Mouse (Mus musculus) MEL (cell line): ENCODE data around the gene Tsen54. TPM values are rescaled to one million over a fixed set of nuclear protein-coding genes. Genes with fewer than 3 reads are reported as not detected.

ENCODE experiments used
- DNase-seq: peaks from one replicate; pipeline ENCODE4 v3.0.0; 2011; ENCODE audit warnings: low read depth, low spot score
- H3K27ac ChIP-seq: 2 replicates; pipeline ENCODE4 v1.5.1; 2012; ENCODE audit warnings: low read depth, mild to moderate bottlenecking, control low read depth, low read length, moderate library complexity; ENCODE audit not compliant: control insufficient read depth
- H3K27me3 ChIP-seq, 2 experiments: fragments of 150-350 bp in 1 of 2; sonication (generic) in 1 of 2; 2 replicates each; pipeline ENCODE4 v1.6.1; 2012; ENCODE audit warnings: low read length in 2 of 2, mild to moderate bottlenecking in 2 of 2, improper control_type of control experiment in 1 of 2, moderate library complexity in 1 of 2; ENCODE audit not compliant: insufficient read depth in 2 of 2, control insufficient read depth in 1 of 2
- H3K36me3 ChIP-seq, 2 experiments: 2 replicates each; pipeline ENCODE4 v1.6.1; 2012 to 2014; ENCODE audit warnings: low read length in 2 of 2, improper control_type of control experiment in 1 of 2, inconsistent platforms in 1 of 2, mild to moderate bottlenecking in 1 of 2; ENCODE audit not compliant: insufficient read depth in 2 of 2, control insufficient read depth in 1 of 2
- H3K4me1 ChIP-seq, 2 experiments: fragments of 150-350 bp in 1 of 2; sonication (generic) in 1 of 2; 2 replicates each; pipeline ENCODE4 v1.6.1; 2012; ENCODE audit warnings: low read length in 2 of 2, improper control_type of control experiment in 1 of 2, mild to moderate bottlenecking in 1 of 2; ENCODE audit not compliant: insufficient read depth in 2 of 2, control insufficient read depth in 1 of 2
- H3K4me3 ChIP-seq, 2 experiments: fragments of 150-350 bp in 1 of 2; sonication (generic) in 1 of 2; 2 replicates each; pipeline ENCODE4 v1.5.1; 2012; ENCODE audit warnings: low read depth in 2 of 2, low read length in 2 of 2, mild to moderate bottlenecking in 2 of 2, moderate library complexity in 2 of 2, control low read depth in 1 of 2, improper control_type of control experiment in 1 of 2; ENCODE audit not compliant: control insufficient read depth in 1 of 2, insufficient read depth in 1 of 2
- H3K79me2 ChIP-seq: 2 replicates; pipeline ENCODE4 v1.6.1; 2012; ENCODE audit warnings: mild to moderate bottlenecking, low read length, moderate library complexity; ENCODE audit not compliant: control insufficient read depth, poor library complexity, insufficient read depth
- H3K9ac ChIP-seq: 2 replicates; pipeline ENCODE4 v1.6.1; 2012; ENCODE audit warnings: low read depth, mild to moderate bottlenecking, control low read depth, low read length, moderate library complexity; ENCODE audit not compliant: control insufficient read depth, poor library complexity, severe bottlenecking
- H3K9me3 ChIP-seq: fragments of 150-350 bp; sonication (generic); replicated peaks from 2 replicates; pipeline ENCODE4 v1.6.1; 2012; ENCODE audit warnings: mild to moderate bottlenecking, low read length, improper control_type of control experiment, moderate library complexity; ENCODE audit not compliant: insufficient read depth
- BHLHE40 ChIP-seq: IDR thresholded peaks from 2 replicates; pipeline ENCODE4 v1.6.1; 2012; ENCODE audit warnings: low read depth, mild to moderate bottlenecking, inconsistent platforms, low read length, improper control_type of control experiment, borderline replicate concordance
- CHD1 ChIP-seq: IDR thresholded peaks from 2 replicates; pipeline ENCODE4 v1.6.1; 2012; ENCODE audit warnings: low read depth, mild to moderate bottlenecking, inconsistent platforms, low read length, improper control_type of control experiment
- CHD2 ChIP-seq: IDR thresholded peaks from 2 replicates; pipeline ENCODE4 v1.6.1; 2011; ENCODE audit warnings: low read length, improper control_type of control experiment
- E2F4 ChIP-seq: IDR thresholded peaks from 2 replicates; pipeline ENCODE4 v1.6.1; 2011; ENCODE audit warnings: low read depth, low read length, improper control_type of control experiment, borderline replicate concordance
- ELF1 ChIP-seq: IDR thresholded peaks from 2 replicates; pipeline ENCODE4 v1.6.1; 2014; ENCODE audit warnings: low read depth, mild to moderate bottlenecking, inconsistent platforms, low read length, improper control_type of control experiment, moderate library complexity
- EP300 ChIP-seq, 2 experiments: IDR thresholded peaks; 2 replicates each; pipeline ENCODE4 v1.6.1; 2011; ENCODE audit warnings: improper control_type of control experiment in 2 of 2, low read length in 2 of 2, low read depth in 1 of 2, mild to moderate bottlenecking in 1 of 2
- ETS1 ChIP-seq: IDR thresholded peaks from 2 replicates; pipeline ENCODE4 v1.6.1; 2012; ENCODE audit warnings: low read depth, mild to moderate bottlenecking, inconsistent platforms, low read length, improper control_type of control experiment, moderate library complexity
- GATA1 ChIP-seq: IDR thresholded peaks from 2 replicates; pipeline ENCODE4 v1.6.1; 2011; ENCODE audit warnings: low read depth, low read length, improper control_type of control experiment
- HCFC1 ChIP-seq: IDR thresholded peaks from 2 replicates; pipeline ENCODE4 v1.6.1; 2012; ENCODE audit warnings: low read depth, mild to moderate bottlenecking, inconsistent platforms, low read length, improper control_type of control experiment, moderate library complexity
- JUND ChIP-seq: IDR thresholded peaks from 2 replicates; pipeline ENCODE4 v1.6.1; 2011; ENCODE audit warnings: low read depth, mild to moderate bottlenecking, improper control_type of control experiment, low read length
- KAT2A ChIP-seq: conservative IDR thresholded peaks from 2 replicates; pipeline ENCODE4 v1.6.1; 2012; ENCODE audit warnings: low read depth, low read length, improper control_type of control experiment, inconsistent platforms
- MAFK ChIP-seq: IDR thresholded peaks from 2 replicates; pipeline ENCODE4 v1.6.1; 2011; ENCODE audit warnings: low read depth, mild to moderate bottlenecking, low read length, improper control_type of control experiment, borderline replicate concordance
- MAZ ChIP-seq: IDR thresholded peaks from 2 replicates; pipeline ENCODE4 v1.6.1; 2012; ENCODE audit warnings: low read depth, mild to moderate bottlenecking, inconsistent platforms, low read length, improper control_type of control experiment
- MEF2A ChIP-seq: IDR thresholded peaks from 2 replicates; pipeline ENCODE4 v1.6.1; 2014; ENCODE audit warnings: low read depth, mild to moderate bottlenecking, inconsistent platforms, low read length, improper control_type of control experiment; ENCODE audit not compliant: poor library complexity, insufficient replicate concordance, severe bottlenecking; ENCODE audit errors: extremely low read depth
- MXI1 ChIP-seq: IDR thresholded peaks from 2 replicates; pipeline ENCODE4 v1.6.1; 2011; ENCODE audit warnings: mild to moderate bottlenecking, low read depth, low read length, improper control_type of control experiment
- MYB ChIP-seq: IDR thresholded peaks from 2 replicates; pipeline ENCODE4 v1.6.1; 2011; ENCODE audit warnings: mild to moderate bottlenecking, low read depth, low read length, improper control_type of control experiment
- MYC ChIP-seq: IDR thresholded peaks from 2 replicates; pipeline ENCODE4 v1.6.1; 2011; ENCODE audit warnings: low read depth, mild to moderate bottlenecking, low read length, improper control_type of control experiment, moderate library complexity
- NELFE ChIP-seq: IDR thresholded peaks from 2 replicates; pipeline ENCODE4 v1.6.1; 2011; ENCODE audit warnings: low read depth, low read length, improper control_type of control experiment
- NRF1 ChIP-seq: IDR thresholded peaks from 2 replicates; pipeline ENCODE4 v1.6.1; 2014; ENCODE audit warnings: low read depth, mild to moderate bottlenecking, inconsistent platforms, low read length, improper control_type of control experiment, moderate library complexity; ENCODE audit not compliant: poor library complexity, insufficient read depth, severe bottlenecking
- POLR2A ChIP-seq, 2 experiments: IDR thresholded peaks; 2 replicates each; pipeline ENCODE4 v1.6.1; 2011 to 2012; ENCODE audit warnings: low read length in 2 of 2, mild to moderate bottlenecking in 2 of 2, control low read depth in 1 of 2, improper control_type of control experiment in 1 of 2, low read depth in 1 of 2, moderate library complexity in 1 of 2; ENCODE audit not compliant: control insufficient read depth in 1 of 2, insufficient read depth in 1 of 2, poor library complexity in 1 of 2
- POLR2AphosphoS5 ChIP-seq: IDR thresholded peaks from 2 replicates; pipeline ENCODE4 v1.6.1; 2012; ENCODE audit warnings: low read depth, borderline replicate concordance, mild to moderate bottlenecking, inconsistent platforms, low read length, moderate library complexity, mixed read lengths
- RAD21 ChIP-seq: IDR thresholded peaks from 2 replicates; pipeline ENCODE4 v1.6.1; 2011; ENCODE audit warnings: mild to moderate bottlenecking, low read depth, low read length, improper control_type of control experiment
- RCOR1 ChIP-seq: IDR thresholded peaks from 2 replicates; pipeline ENCODE4 v1.6.1; 2012; ENCODE audit warnings: low read depth, mild to moderate bottlenecking, inconsistent platforms, low read length, improper control_type of control experiment
- SIN3A ChIP-seq: IDR thresholded peaks from 2 replicates; pipeline ENCODE4 v1.6.1; 2012; ENCODE audit warnings: low read length, improper control_type of control experiment, inconsistent platforms
- TAL1 ChIP-seq: IDR thresholded peaks from 2 replicates; pipeline ENCODE4 v1.6.1; 2012; ENCODE audit warnings: mild to moderate bottlenecking, inconsistent platforms, low read length, moderate library complexity, mixed read lengths
- TBP ChIP-seq: IDR thresholded peaks from 2 replicates; pipeline ENCODE4 v1.8.0; 2011; ENCODE audit warnings: low read depth, low read length, improper control_type of control experiment
- TCF12 ChIP-seq: IDR thresholded peaks from 2 replicates; pipeline ENCODE4 v1.6.1; 2014; ENCODE audit warnings: low read depth, mild to moderate bottlenecking, inconsistent platforms, low read length, improper control_type of control experiment, moderate library complexity
- UBTF ChIP-seq: IDR thresholded peaks from 2 replicates; pipeline ENCODE4 v1.6.1; 2012; ENCODE audit warnings: low read depth, mild to moderate bottlenecking, inconsistent platforms, low read length, improper control_type of control experiment, moderate library complexity, borderline replicate concordance; ENCODE audit not compliant: insufficient read depth
- USF1 ChIP-seq: IDR thresholded peaks from 2 replicates; pipeline ENCODE4 v1.6.1; 2014; ENCODE audit warnings: low read depth, mild to moderate bottlenecking, inconsistent platforms, low read length, improper control_type of control experiment, moderate library complexity
- USF2 ChIP-seq, 2 experiments: IDR thresholded peaks; 2 replicates each; pipeline ENCODE4 v1.6.1; 2011 to 2012; ENCODE audit warnings: improper control_type of control experiment in 2 of 2, low read length in 2 of 2, borderline replicate concordance in 1 of 2, inconsistent platforms in 1 of 2, low read depth in 1 of 2, mild to moderate bottlenecking in 1 of 2; ENCODE audit not compliant: insufficient read depth in 1 of 2
- ZC3H11A ChIP-seq: IDR thresholded peaks from 2 replicates; pipeline ENCODE4 v1.6.1; 2012; ENCODE audit warnings: low read depth, mild to moderate bottlenecking, inconsistent platforms, low read length, improper control_type of control experiment
- ZKSCAN1 ChIP-seq: IDR thresholded peaks from 2 replicates; pipeline ENCODE4 v1.6.1; 2012; ENCODE audit warnings: low read depth, mild to moderate bottlenecking, inconsistent platforms, low read length, improper control_type of control experiment, moderate library complexity
- ZNF384 ChIP-seq: IDR thresholded peaks from 2 replicates; pipeline ENCODE4 v1.6.1; 2012; ENCODE audit warnings: low read depth, mild to moderate bottlenecking, inconsistent platforms, low read length, improper control_type of control experiment
- polyA plus RNA-seq, 2 experiments: library from polyadenylated mRNA; stranded (reverse) in 1 of 2; unstranded in 1 of 2; fragments of >175 nt in 1 of 2; fragments of >200 nt in 1 of 2; gene quantifications; 2 replicates each; pipeline versions ENCODE4 v1.2.1 to v1.2.4; 2012; ENCODE audit warnings: low replicate concordance in 2 of 2, low read depth in 1 of 2; ENCODE audit not compliant: insufficient read length in 2 of 2, insufficient read depth in 1 of 2, missing spikeins in 1 of 2
- total RNA-seq: library from RNA; depleted of rRNA; stranded (reverse); fragments of 300-350 nt; gene quantifications from 2 replicates; pipeline ENCODE4 v1.2.3, GENCODE M21; 2012; rRNA removed

Gene Tsen54
- 55.5 and 72.0 TPM in 2 replicates for total RNA-seq
- 10 to 100 TPM in 1 of 2 experiments, not detected in 1; 55.8 TPM for polyA plus RNA-seq

DNA sequence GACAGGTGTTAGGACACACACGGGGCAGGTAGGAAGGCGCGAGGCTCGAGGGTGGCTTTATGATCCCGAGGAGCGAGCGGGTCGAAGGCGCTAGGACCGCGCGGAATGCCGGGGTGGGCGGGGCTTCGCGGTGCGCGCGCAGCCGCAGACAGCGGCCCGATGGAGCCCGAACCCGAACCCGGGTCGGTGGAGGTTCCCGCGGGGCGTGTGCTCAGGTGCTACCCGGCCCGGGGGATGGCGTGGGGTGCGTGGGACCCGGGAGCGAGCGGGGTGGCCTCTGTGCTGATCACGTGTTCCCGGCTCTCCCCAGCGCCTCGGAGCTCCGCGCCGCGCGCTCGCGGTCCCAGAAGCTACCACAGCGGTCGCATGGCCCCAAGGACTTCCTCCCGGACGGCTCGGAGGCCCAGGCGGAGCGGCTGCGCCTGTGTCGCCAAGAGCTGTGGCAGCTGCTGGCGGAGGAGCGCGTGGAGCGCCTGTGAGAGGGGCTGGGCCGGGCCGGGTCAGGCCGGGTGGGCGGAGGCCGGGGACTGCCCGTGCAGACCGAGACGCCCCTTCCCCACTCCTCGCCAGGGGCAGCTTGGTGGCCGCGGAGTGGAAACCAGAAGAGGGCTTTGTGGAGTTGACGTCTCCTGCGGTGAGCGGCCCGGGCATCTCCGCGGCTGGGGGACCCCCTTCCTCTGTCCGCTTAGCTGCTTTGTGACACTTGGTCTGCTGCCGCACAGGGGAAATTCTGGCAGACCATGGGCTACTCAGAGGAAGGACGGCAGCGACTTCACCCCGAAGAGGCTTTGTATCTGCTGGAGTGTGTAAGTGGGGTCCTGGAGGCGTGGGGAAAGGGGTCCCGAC lies at the start of gene Tsen54:
TSS of gene Tsen54 (plus strand) at position 120 of the 846 bp plus-strand sequence.
- peak within 1 kb of the TSS; percentile 41 for H3K27ac ChIP-seq
- H3K79me2 ChIP-seq = peaks cover 22% of the 10 kb centered on the region
- H3K9me3 ChIP-seq = no peaks in the 10 kb centered on the region
- peak; percentile 90 for DNase-seq
- H3K27me3 ChIP-seq = no peaks in the 10 kb centered on the region
- peaks cover 2 to 18% of the 10 kb centered on the region in 2 experiments; a peak in 3 of 4 replicates for H3K4me1 ChIP-seq
- peak within 1 kb of the TSS; percentile 96 for H3K9ac ChIP-seq
- H3K36me3 ChIP-seq = peaks cover 0 to 13% of the 10 kb centered on the region in 2 experiments; a peak in 2 of 4 replicates
- peak within 1 kb of the TSS; percentile 91 to 93 for H3K4me3 ChIP-seq
- TF ChIP-seq RCOR1 (no peak; the same call in 1 of the 2 replicates), POLR2A (IDR thresholded peaks at IDR 0.05; ENCODE audit: control insufficient read depth in 1 of 2, insufficient read depth in 1 of 2, low read depth in 1 of 2, low read length in 2 of 2, poor library complexity in 1 of 2) (peak; percentile 90 to 94), UBTF (peak; percentile 85; the same call in 1 of the 2 replicates), MXI1 (peak; percentile 93), MAZ (peak; percentile 62; the same call in 1 of the 2 replicates), CHD2 (no peak), BHLHE40 (0 out of 2 replicates have a peak, but pooled peaks have one; percentile 20), NELFE (peak; percentile 91), JUND (no peak), POLR2AphosphoS5 (no peak), EP300 (IDR thresholded peaks at IDR 0.05; ENCODE audit: low read depth in 1 of 2, low read length in 2 of 2) (no peak), MAFK (no peak), MYB (no peak), NRF1 (peak; percentile 84), KAT2A (no peak; the same call in 1 of the 2 replicates), ZC3H11A (no peak), SIN3A (0 out of 2 replicates have a peak, but pooled peaks have one; percentile 47), RAD21 (no peak), TCF12 (peak; percentile 71), USF2 (IDR thresholded peaks at IDR 0.05; ENCODE audit: borderline replicate concordance in 1 of 2, insufficient read depth in 1 of 2, low read depth in 1 of 2, low read length in 2 of 2) (0 out of 4 replicates have a peak, but pooled peaks of 1 of the 2 experiments have one; percentile 31), TAL1 (no peak), ZKSCAN1 (no peak), MEF2A (no peak), HCFC1 (peak; percentile 83), GATA1 (no peak), TBP (peak; percentile 44; the same call in 1 of the 2 replicates), USF1 (peak; percentile 87), ZNF384 (no peak), ETS1 (no peak), ELF1 (0 out of 2 replicates have a peak, but pooled peaks have one; percentile 24), CHD1 (no peak; the same call in 1 of the 2 replicates), E2F4 (no peak), MYC (peak; percentile 74; the same call in 1 of the 2 replicates)
